Mouse (Mus musculus) C2C12 (cell line): ENCODE measurements around the gene Gm10338.
"Not testable (repeated sequence)": the region's sequence is repeated elsewhere in the genome, so short reads cannot be mapped to it uniquely, and the experiment has no call there.

ENCODE experiments used
- CEBPB ChIP-seq: IDR thresholded peaks from one replicate; pipeline ENCODE4 v1.6.1; 2011; ENCODE audit warnings: low read depth, mild to moderate bottlenecking, control low read depth, moderate library complexity
- CTCF ChIP-seq: IDR thresholded peaks from one replicate; pipeline ENCODE4 v1.5.1; 2011; ENCODE audit not compliant: control insufficient read depth, insufficient read depth, insufficient read length
- FOSL1 ChIP-seq: IDR thresholded peaks from one replicate; pipeline ENCODE4 v1.8.0; 2011; ENCODE audit warnings: mild to moderate bottlenecking, low read length; ENCODE audit not compliant: poor library complexity, insufficient read depth, severe bottlenecking
- MAX ChIP-seq: IDR thresholded peaks from one replicate; pipeline ENCODE4 v1.6.1; 2011; ENCODE audit warnings: mild to moderate bottlenecking, control low read depth
- MYOD1 ChIP-seq: IDR thresholded peaks from one replicate; pipeline ENCODE4 v1.6.1; 2011; ENCODE audit warnings: low read depth; ENCODE audit not compliant: control insufficient read depth, insufficient read length
- MYOG ChIP-seq: IDR thresholded peaks from one replicate; pipeline ENCODE4 v1.6.1; 2011; ENCODE audit not compliant: control insufficient read depth, insufficient read length; ENCODE audit errors: extremely low read depth
- USF1 ChIP-seq: IDR thresholded peaks from one replicate; pipeline ENCODE4 v1.6.1; 2011; ENCODE audit warnings: low read depth, mild to moderate bottlenecking, control low read depth, moderate library complexity

DNA sequence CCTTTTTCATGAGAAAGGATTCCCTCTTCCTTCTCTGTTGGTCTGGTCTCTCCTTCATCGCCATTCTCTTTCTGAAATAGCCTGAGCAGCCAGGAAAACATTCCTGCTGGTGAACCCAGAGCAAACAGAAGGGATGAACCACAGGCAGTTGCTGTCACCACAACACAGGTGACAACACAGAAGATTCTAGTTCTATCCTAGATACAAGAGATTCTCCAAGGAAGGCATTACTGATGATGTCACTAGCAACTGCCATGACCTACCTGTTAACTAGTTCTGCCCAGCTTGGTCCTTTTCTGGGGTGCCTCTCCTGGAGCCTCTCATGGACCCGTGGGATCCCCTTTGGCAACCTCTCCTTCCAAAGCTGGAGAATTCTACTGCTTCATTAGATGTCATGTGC lies 48.5 kb upstream of the Gm10338 start, which contains the start of gene Gm10128:
- TF ChIP-seq CTCF, MAX, USF1, FOSL1, CEBPB, MYOD1, MYOG: not testable (repeated sequence)
